In genomic region chr7:133053757-133054156, GRCm38 (mm10) we compare ENCODE assay signal across 19 mouse cellular contexts.
A peak's percentile ranks its signal among the peaks of the same experiment; 100 is the strongest.
DNase-seq lines count a peak whose midpoint lies in the region; ATAC-seq and TF ChIP-seq lines count a peak whose summit lies in the region.
"Had no signal": no experiment of that assay in that cellular context is flagged by ENCODE, and none has a peak within 500 bp of the region (broad histone marks: within the 10 kb centered on the region; RNA-seq: fewer than 3 reads in every experiment).

No protein-coding gene starts in this region.

- no peak for TF ChIP-seq EP300 in lung, postnatal 0 days (IDR thresholded peaks at IDR 0.05)

- H3K9ac ChIP-seq in forebrain, embryonic 14.5 days (ENCODE audit: low read length), result no peak overlapping the region
- H3K9ac ChIP-seq in intestine, embryonic 16.5 days (ENCODE audit: low read depth, low read length), result no peak overlapping the region
- no peak overlapping the region for H3K9ac ChIP-seq in intestine, embryonic 15.5 days
- no peak overlapping the region for H3K9ac ChIP-seq in lung, postnatal 0 days (replicated peaks; ENCODE audit: low read depth)
- H3K9ac ChIP-seq: liver, embryonic 12.5 days; midbrain, embryonic 13.5 days; neural tube, embryonic 15.5 days had no signal

- H3K4me2 ChIP-seq in forebrain, embryonic 14.5 days (ENCODE audit: low read length), result no peak overlapping the region
- H3K4me2 ChIP-seq in intestine, embryonic 16.5 days (ENCODE audit: low read depth, low read length), result no peak overlapping the region
- no peak overlapping the region for H3K4me2 ChIP-seq in intestine, embryonic 15.5 days (replicated peaks)
- H3K4me2 ChIP-seq in lung, postnatal 0 days (replicated peaks; ENCODE audit: low read depth, low read length), result no peak overlapping the region
- H3K4me2 ChIP-seq: liver, embryonic 12.5 days; midbrain, embryonic 13.5 days; neural tube, embryonic 15.5 days had no signal

- H3K9me3 ChIP-seq in forebrain, embryonic 10.5 days, result no peaks in the 10 kb centered on the region
- H3K9me3 ChIP-seq in forebrain, embryonic 14.5 days (replicated peaks; ENCODE audit: control insufficient read depth, low read length), result no peaks in the 10 kb centered on the region
- no peaks in the 10 kb centered on the region for H3K9me3 ChIP-seq in intestine, embryonic 16.5 days (ENCODE audit: control insufficient read depth, low read length)
- H3K9me3 ChIP-seq in intestine, embryonic 15.5 days, result no peaks in the 10 kb centered on the region
- no peaks in the 10 kb centered on the region for H3K9me3 ChIP-seq in lung, postnatal 0 days (ENCODE audit: low read length)
- H3K9me3 ChIP-seq: liver, embryonic 12.5 days; midbrain, embryonic 13.5 days; neural tube, embryonic 15.5 days had no signal

- H3K4me3 ChIP-seq in forebrain, embryonic 10.5 days, result no peak overlapping the region
- H3K4me3 ChIP-seq in forebrain, embryonic 14.5 days (ENCODE audit: low read depth, low read length), result no peak overlapping the region
- no peak overlapping the region for H3K4me3 ChIP-seq in intestine, embryonic 16.5 days (ENCODE audit: low read length)
- H3K4me3 ChIP-seq in intestine, embryonic 15.5 days (replicated peaks), result no peak overlapping the region
- H3K4me3 ChIP-seq in lung, postnatal 0 days (ENCODE audit: low read depth, low read length), result no peak overlapping the region
- H3K4me3 ChIP-seq: layer of hippocampus, adult 2 months; left cerebral cortex, adult 2 months; liver, embryonic 12.5 days; midbrain, embryonic 13.5 days; neural tube, embryonic 15.5 days had no signal

- 0 out of 2 replicates have a peak overlapping the region, but pooled peaks have one; percentile 11 for H3K27ac ChIP-seq in forebrain, embryonic 10.5 days
- no peak overlapping the region for H3K27ac ChIP-seq in forebrain, embryonic 14.5 days (ENCODE audit: low read depth, low read length)
- 0 out of 2 replicates have a peak overlapping the region, but pooled peaks have one; percentile 4 for H3K27ac ChIP-seq in intestine, embryonic 16.5 days (ENCODE audit: low read length)
- H3K27ac ChIP-seq in intestine, embryonic 15.5 days, result no peak overlapping the region
- H3K27ac ChIP-seq in lung, postnatal 0 days (ENCODE audit: low read length), result 0 out of 2 replicates have a peak overlapping the region, but pooled peaks have one; percentile 83
- H3K27ac ChIP-seq: layer of hippocampus, adult 2 months; left cerebral cortex, adult 2 months; liver, embryonic 12.5 days; midbrain, embryonic 13.5 days; neural tube, embryonic 15.5 days had no signal

- no peak for TF ChIP-seq CTCF in lung, postnatal 0 days (IDR thresholded peaks at IDR 0.05)

- no peaks in the 10 kb centered on the region for H3K27me3 ChIP-seq in forebrain, embryonic 10.5 days (ENCODE audit: poor library complexity, severe bottlenecking)
- H3K27me3 ChIP-seq in forebrain, embryonic 14.5 days (replicated peaks; ENCODE audit: control insufficient read depth, insufficient read depth, low read length), result no peaks in the 10 kb centered on the region
- H3K27me3 ChIP-seq in intestine, embryonic 16.5 days (replicated peaks; ENCODE audit: control insufficient read depth, insufficient read depth, low read length), result no peaks in the 10 kb centered on the region
- H3K27me3 ChIP-seq in intestine, embryonic 15.5 days (replicated peaks), result no peaks in the 10 kb centered on the region
- no peaks in the 10 kb centered on the region for H3K27me3 ChIP-seq in lung, postnatal 0 days (replicated peaks; ENCODE audit: insufficient read depth, low read length)
- H3K27me3 ChIP-seq: liver, embryonic 12.5 days; midbrain, embryonic 13.5 days; neural tube, embryonic 15.5 days had no signal

- DNase-seq in forebrain, embryonic 10.5 days (ENCODE audit: extremely low spot score, low spot score), result no peak
- no peak for DNase-seq in forebrain, embryonic 14.5 days (ENCODE audit: low spot score)
- DNase-seq in lung, postnatal 0 days (ENCODE audit: low spot score), result no peak
- no peak for DNase-seq in lung, postnatal 14 days
- DNase-seq in layer of hippocampus, adult 9-11 months, result no peak
- no peak for DNase-seq in left cerebral cortex, postnatal 36 days (ENCODE audit: low spot score in 2 of 2)
- DNase-seq: adrenal gland, adult 8-10 months; cerebellum, adult 11-12 months; cerebellum, postnatal 36 days; gastrocnemius, postnatal 14 days; right cerebral cortex, postnatal 25 days; thymus, postnatal 25 days had no signal

- 72% methylated on average over 9 of the region's 9 CpGs for WGBS in forebrain, embryonic 10.5 days
- 64% methylated on average over 9 of the region's 9 CpGs for WGBS in forebrain, embryonic 14.5 days
- 80% methylated on average over 9 of the region's 9 CpGs for WGBS in intestine, embryonic 16.5 days
- 84% methylated on average over 9 of the region's 9 CpGs for WGBS in intestine, embryonic 15.5 days
- WGBS in lung, postnatal 0 days, result 68% methylated on average over 9 of the region's 9 CpGs

- H3K4me1 ChIP-seq in forebrain, embryonic 10.5 days, result peaks cover 24% of the 10 kb centered on the region
- no peaks in the 10 kb centered on the region for H3K4me1 ChIP-seq in forebrain, embryonic 14.5 days (ENCODE audit: control insufficient read depth, insufficient read depth, low read length)
- H3K4me1 ChIP-seq in intestine, embryonic 16.5 days (ENCODE audit: control insufficient read depth, insufficient read depth, low read length), result peaks cover 34% of the 10 kb centered on the region
- H3K4me1 ChIP-seq in intestine, embryonic 15.5 days (replicated peaks), result peaks cover 29% of the 10 kb centered on the region
- H3K4me1 ChIP-seq in lung, postnatal 0 days (ENCODE audit: insufficient read depth, low read depth, low read length), result peaks cover 17% of the 10 kb centered on the region; the same call in 1 of the 2 replicates

- intact Hi-C loops in left cerebral cortex, postnatal 36 days (cut with DNase I), result no loop called here

- no peak for ATAC-seq in forebrain, embryonic 14.5 days
- no peak for ATAC-seq in intestine, embryonic 16.5 days
- no peak for ATAC-seq in intestine, embryonic 15.5 days
- no peak for ATAC-seq in lung, postnatal 0 days
- ATAC-seq: liver, embryonic 12.5 days; midbrain, embryonic 13.5 days had no signal

- peaks cover 88% of the 10 kb centered on the region for H3K36me3 ChIP-seq in forebrain, embryonic 10.5 days (replicated peaks)
- peaks cover 9% of the 10 kb centered on the region for H3K36me3 ChIP-seq in forebrain, embryonic 14.5 days (ENCODE audit: control insufficient read depth, insufficient read depth, low read length)
- H3K36me3 ChIP-seq in intestine, embryonic 16.5 days (ENCODE audit: control insufficient read depth, insufficient read depth, low read length), result 0 out of 2 replicates have a peak, but pooled peaks cover 7% of the 10 kb centered on the region
- H3K36me3 ChIP-seq in intestine, embryonic 15.5 days, result no peaks in the 10 kb centered on the region
- H3K36me3 ChIP-seq in lung, postnatal 0 days (ENCODE audit: insufficient read depth, low read length), result 0 out of 2 replicates have a peak, but pooled peaks cover 5% of the 10 kb centered on the region

Comparison
In these comparisons a context has a peak if more than half of its experiments do, and no peak if none do; other contexts are left out.
1. H3K27ac ChIP-seq: peak in forebrain, embryonic 10.5 days (single experiment), intestine, embryonic 16.5 days (single experiment) and lung, postnatal 0 days (single experiment); none in forebrain, embryonic 14.5 days (single experiment) and intestine, embryonic 15.5 days (single experiment).